Mouse (Mus musculus) layer of hippocampus, adult 9-10 months (tissue): ENCODE measurements around the gene Abhd15.
"Not testable (repeated sequence)": the region's sequence is repeated elsewhere in the genome, so short reads cannot be mapped to it uniquely, and the experiment has no call there.

ENCODE experiments used
- DNase-seq: peaks from one replicate; pipeline ENCODE4 v3.0.0; 2022; ENCODE audit warnings: low spot score

The Abhd15 gene

DNA sequence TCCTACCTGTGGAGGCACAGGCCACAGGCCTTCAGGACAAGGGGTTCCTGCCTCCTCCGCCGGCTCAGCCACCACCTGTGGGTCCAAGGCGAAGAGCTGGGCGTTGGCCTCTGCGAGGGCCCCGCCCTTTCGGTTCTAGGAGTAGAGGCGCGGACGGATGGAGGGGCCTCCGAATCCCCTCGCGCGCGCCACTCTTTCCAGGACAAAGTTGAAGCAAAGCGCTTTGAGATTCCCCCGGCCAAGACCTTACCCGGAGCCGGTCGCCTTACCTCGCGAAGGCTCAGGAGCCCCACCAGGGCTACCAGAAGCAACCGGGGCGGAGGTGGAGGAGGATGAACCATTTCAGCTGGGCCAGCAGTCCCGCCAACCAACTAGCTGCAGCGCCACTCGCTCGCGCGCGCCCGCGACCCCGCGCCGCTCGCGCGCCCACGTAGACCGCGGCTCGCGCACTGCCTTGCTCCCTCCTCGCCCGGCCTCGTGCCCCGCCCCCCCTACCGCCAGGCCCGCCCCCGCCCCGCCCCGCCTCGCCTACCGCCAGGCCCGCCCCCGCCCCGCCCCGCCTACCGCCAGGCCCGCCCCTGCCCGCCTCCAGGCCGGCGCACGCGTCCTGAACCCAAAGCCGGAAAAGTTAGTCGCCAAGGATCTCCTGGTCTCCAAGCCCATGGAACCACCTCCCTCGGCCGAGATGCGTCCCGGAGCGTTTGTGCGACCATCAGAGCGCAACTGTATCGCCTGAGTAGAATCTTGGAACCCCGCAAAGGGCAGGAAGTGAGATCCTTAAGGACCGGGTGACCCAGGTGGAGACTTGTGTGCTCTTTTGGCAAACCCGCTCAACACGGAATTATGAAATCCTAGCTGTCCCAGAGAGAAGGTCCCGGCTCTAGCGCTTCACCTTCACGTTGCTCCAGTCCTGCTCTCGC is 1.8 kb upstream of the Abhd15 start:
- no peak for DNase-seq

DNA sequence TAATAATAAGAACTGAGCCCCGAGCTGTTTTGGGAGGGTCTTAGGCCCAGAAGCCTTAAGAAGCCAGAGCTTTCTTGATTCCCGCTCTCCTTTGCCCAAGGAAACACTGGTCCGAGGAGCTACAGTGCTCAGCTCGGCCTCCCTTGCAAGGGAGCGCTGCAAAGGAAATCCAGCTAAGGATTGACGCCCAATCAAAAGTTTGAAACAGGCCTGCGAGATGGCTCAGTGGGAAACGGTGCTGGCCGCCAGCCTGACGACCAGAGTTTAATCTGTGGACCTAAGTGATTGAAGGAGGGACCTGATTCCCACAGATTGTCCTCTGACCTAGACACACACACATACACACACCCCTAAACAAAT is 1.1 kb upstream of the Abhd15 start:
- DNase-seq = no peak

DNA sequence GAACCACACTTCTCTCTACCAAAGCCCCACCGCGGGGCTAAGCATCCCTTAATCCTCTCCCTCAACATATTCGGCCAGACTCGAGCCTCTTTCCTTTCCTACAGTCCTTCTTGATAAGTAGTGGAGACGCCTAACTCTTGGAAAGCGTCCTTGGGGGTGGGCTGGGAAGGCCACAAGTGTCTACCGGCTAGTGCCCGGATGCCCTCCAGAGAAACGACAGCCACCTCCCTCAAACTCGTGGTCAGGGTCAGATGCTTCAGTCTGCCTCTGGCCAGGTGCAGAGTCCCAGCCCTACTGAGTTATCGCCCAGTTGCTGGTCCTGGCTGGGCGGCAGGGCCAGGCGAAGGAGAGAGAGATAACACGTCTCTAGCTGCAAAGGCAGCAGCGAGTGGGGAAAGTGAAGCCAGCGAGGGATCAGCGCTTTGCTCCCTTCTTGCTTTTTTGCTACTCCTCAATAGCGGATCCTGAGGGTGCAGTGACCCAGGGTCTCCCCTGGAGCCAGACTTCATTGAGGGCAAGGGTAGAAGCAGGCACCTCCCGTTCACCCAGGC is 565 bp upstream of the Abhd15 start:
- DNase-seq = no peak

- DNase-seq = no peak
Observed at GRCm38 (mm10) chr11:77515637-77516552, 974 bp downstream of the Abhd15 start, which contains the start of gene Trp53i13. Trp53i13 (minus strand) TSS chr11:77515980.

DNA sequence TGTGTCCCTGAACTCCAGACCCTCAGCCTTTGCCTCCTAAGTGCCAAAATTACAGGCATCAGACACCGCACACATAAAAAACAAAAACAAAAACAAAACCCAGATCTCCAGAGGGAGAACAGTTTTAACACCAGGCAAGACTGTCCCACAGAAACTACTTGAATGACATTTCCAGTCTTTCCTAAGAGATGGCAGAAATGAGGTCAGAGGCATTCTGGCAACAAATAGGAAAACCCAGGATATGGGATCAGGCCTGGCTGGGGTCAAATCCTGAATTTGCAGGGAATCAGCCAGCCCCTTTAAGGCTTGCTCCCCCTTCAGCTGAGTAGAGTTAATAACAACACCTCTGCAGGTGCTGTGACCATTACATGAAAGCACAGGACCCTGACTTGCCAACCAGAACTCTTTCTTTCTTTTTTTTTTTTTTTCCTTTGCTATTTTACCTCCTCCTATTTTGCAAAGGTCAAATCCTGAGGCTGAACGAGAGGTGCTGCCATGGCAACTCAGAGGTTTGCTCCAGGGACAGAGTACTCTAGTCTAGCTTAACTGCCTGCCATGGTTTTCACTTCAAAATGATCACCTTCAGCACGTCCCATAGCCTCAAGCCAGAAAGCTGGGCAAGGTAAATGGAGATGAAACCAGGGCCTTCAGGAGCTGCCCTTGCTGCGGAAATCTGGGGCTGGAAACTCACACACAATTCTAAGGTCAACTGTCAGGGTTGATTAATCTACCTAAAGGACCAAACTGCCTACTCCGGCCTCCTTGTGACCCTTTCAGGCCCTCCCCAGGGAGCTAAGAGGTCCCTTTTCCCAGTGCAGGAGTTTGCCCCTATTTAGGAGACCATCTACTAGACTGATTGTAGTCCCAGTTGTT is 1.9 kb downstream of the Abhd15 start:
- DNase-seq = no peak

DNA sequence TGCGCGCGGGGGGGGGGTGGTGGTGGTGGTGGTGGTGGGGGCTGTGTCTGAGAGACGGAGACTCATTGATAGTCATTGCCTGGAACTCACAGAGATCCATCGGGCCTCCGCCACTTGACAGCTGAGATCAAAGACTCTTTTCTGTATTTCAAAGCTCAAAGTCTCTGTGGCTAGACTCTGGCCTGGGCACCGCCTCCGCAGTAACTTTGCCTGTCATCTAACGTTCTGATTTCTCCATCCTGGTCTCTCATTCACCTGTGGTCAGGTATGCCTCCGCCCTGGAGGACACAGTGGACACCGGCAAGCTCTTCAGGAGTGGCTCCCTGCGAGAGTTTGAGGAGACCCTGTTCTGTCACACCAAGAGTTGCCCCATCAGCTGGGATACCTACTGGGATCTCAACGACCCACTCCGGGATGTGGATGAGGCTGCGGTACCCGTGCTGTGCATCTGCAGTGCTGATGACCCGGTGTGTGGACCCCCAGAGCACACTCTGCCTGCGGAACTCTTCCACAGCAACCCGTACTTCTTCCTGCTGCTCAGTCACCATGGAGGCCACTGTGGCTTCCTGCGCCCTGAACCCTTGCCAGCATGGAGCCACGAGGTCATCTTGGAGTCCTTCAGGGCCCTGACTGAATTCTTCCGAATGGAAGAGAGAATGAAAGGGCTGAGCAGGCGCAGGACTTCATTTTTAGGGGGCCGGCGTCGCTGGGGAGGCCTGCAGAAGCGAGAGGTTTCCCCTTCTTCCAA is 3.3 kb downstream of the Abhd15 start:
- DNase-seq = no peak

DNA sequence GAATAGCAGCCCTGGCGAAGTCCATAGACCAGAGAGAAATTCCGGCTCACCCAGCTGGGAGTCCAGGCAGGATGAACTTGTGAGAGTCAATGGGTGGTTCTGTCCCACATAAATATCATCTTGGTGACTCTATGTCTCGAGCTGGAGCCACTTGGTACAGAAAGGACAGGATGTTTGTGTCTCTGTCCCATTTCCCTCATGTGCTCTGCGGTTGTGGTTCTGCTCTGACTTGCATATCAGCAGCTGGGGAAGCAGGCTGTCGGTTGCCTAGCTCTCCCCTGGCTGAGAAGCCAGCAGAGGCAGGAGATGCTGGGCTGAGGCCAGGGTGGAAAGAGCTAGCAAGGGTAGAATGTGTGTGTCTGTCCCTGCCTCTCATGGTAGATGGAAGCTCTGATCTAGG is 4.1 kb downstream of the Abhd15 start, which contains the start of gene Gm10392:
TSS of gene Gm10392 (minus strand) at position 156 of the 400 bp plus-strand sequence.
- no peak for DNase-seq

DNA sequence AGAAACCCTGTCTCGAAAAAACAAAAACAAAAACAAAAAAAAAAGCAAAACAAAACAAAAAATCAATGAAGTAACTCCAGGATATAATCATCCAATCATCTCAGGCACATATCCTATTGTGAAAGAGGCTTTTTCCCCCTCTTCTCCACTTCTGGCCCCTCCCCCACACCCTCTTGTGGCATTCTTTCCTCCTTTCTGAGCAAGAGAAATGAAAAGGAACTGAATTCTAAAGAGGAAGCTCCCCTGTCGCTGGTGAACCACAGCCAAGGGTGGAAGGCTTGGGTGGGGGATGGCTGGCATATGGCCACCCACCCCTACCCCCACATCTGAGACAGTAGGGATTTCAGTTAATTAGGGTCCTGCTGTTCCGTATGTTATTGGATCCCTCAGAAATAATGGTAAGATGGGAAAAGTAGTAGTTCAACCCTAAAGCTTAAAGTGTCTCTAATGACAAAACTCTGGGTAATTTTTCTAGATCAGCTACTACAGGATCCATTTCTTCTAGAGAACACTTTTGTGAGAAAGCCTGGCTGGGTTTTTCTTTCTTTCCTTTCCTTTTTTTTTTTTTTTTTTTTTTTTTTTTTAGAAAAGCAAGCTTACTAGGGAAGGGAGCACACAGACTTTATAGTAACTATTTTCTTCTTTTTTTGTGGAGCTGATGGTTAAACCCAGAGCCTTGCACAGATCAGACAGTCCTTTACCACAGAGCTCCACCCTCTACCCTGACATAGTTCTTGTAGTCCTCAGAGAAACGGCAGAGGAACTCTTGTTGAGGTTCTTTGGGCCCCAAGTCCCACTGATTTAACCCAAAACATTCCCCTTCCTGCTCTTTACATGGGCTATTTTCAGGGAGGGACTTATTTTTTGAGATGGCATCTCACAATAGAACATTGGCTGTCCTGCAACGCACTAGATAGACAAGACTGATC is 5.9 kb downstream of the Abhd15 start:
- no peak for DNase-seq

DNA sequence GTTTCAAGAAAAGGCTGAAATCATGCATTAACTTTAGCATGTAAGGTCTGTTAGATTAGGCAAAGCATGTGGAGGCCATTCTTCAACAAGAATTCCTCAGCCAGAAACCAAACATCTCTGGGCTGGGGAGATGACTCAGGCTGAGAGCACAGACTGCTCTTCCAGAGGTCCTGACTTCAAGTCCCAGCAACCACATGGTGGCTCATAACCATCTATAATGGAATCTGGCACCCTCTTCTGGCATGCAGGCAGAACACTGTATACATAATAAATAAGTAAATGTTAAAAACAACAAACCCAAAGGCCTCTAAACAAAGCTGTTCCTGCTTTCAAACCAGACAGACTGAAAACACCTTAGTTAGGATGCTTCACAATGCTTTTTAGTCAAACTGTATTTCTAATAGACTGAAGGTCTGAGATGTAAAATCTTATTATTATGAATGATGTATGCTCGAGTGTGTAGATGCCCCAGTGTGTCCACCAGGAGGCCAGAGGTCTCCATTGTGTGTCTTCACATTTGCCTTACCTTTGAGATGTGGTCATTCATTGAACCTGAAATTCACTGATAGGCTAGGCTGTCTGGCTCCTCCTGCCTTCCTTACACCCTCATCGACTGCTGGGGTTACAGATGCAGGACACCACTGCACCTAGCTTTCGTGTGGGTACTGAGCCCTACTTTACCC is 11.0 kb downstream of the Abhd15 start:
- no peak for DNase-seq

DNA sequence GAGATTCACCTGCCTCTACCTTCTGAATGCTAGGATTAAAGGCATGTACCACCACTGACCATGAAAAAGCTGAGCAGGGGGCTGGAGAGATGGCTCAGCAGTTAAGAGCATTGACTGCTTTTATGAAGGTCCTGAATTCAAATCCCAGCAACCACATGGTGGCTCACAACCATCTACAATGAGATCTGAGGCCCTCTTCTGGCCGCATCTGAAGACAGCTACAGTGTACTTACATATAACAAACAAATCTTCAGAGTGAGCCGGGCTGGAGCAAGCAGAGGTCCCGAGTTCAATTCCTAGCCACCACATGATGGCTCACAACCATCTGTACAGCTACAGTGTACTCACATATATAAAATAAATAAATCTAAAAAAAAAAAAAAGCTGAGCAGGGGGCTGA is 13.5 kb downstream of the Abhd15 start:
- not testable (repeated sequence) for DNase-seq

- no peak for DNase-seq
Observed at GRCm38 (mm10) chr11:77529644-77530043, 14.7 kb downstream of the Abhd15 start.

DNA sequence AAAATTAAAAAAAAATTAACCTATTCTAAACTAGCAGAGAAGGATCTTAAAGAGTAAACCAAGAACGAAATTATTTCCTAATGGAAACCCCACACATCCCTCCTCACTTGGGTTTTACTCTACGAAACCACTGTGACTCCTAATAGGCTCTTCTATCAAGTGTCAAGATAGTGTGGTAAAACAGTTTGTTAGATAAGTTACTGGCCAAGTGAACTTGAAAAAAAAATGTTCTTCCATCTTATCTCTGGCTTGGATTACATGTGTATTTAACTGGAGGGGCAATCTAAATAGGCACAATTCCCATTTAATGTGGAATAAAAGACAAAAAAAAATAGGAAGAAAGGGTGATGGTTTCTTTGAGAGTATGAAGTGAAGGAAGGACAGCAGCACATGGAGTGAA is 15.9 kb downstream of the Abhd15 start:
- no peak for DNase-seq

GRCm38 (mm10) chr11:77532202-77532846 is 17.4 kb downstream of the Abhd15 start:
- no peak for DNase-seq

DNA sequence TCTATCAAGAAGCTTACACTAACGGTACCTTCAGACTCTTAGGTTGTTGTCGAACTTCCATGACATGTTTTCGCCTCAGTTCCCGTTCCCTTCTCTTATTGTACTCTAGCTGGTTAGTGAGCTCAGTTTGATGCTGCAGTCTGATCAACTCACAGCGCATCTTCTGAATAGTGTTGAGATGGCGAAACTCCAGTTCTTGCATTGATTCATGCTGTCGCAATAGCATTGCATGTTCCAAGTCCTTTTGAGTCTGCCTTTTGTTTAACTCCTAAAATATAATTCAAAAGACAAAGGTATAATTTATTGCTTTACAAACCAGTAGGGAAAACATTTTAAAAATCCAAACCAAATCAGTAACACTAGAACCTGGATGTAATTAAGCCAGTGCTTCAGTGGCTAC is 30.3 kb downstream of the Abhd15 start:
- no peak for DNase-seq

DNA sequence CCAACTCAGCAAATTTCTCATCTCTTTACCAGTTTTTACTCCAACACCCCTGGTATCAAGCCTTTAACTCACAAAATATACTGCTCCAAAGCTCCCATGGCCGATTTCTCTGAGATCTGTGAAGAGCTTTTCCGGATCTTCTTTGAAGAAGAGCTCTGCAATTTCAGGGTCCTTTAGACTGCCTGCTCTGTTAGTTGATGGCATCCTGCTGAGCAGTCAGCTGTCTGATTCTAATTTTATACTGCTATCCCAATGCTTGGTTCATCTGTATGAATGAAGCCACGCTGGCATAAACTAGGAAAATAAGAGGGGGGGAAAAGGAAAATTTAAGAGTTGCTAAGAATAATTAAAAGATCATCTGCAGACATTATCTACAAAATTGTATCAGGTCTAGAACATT is 70.3 kb downstream of the Abhd15 start:
- DNase-seq = no peak
